Mouse (Mus musculus): Measurements from ENCODE around the gene Hsd17b10. TPM values are rescaled to one million over a fixed set of nuclear protein-coding genes. Genes with fewer than 3 reads are reported as not detected.

Gene Hsd17b10
- polyA plus RNA-seq, 1 experiment from 2014 or later = 136 TPM

GRCm38 (mm10) chrX:152052546-152052945 lies 50.9 kb downstream of the Hsd17b10 start:
- H3K27me3 ChIP-seq (ENCODE audit: control insufficient read depth, insufficient read depth, low read length) = no peaks in the 10 kb centered on the region
- no peak for TF ChIP-seq CTCF (IDR thresholded peaks at IDR 0.05; ENCODE audit: low read depth)
- no peak for TF ChIP-seq EP300 (optimal IDR thresholded peaks at IDR 0.05)
- 76% methylated on average over 3 of the region's 3 CpGs for WGBS
- H3K4me1 ChIP-seq (replicated peaks; ENCODE audit: control insufficient read depth, insufficient read depth) = no peaks in the 10 kb centered on the region
- no peak for ATAC-seq (ENCODE audit: low FRiP score, low TSS enrichment)
- no peak overlapping the region for H3K9ac ChIP-seq (ENCODE audit: low read length)
- no peaks in the 10 kb centered on the region for H3K9me3 ChIP-seq (ENCODE audit: control insufficient read depth, low read length)
- no peaks in the 10 kb centered on the region for H3K36me3 ChIP-seq (ENCODE audit: control insufficient read depth, insufficient read depth, low read length)
- no peak for DNase-seq (ENCODE audit: low spot score)
- H3K4me3 ChIP-seq (ENCODE audit: low read depth, low read length) = no peak overlapping the region
- H3K4me2 ChIP-seq (replicated peaks; ENCODE audit: low read depth) = no peak overlapping the region
- no peak overlapping the region for H3K27ac ChIP-seq (replicated peaks)

Other genes starting within 250 kb of the Hsd17b10 start
- gene Huwe1, start 201.0 kb upstream of the Hsd17b10 start, polyA plus RNA-seq (2015; fragmentation: Nextera tagmentation; extraction: Ambion mirVana) = 12.4 and 15.2 TPM in 2 replicates
- gene Ribc1, start 14.4 kb downstream of the Hsd17b10 start, polyA plus RNA-seq (2015; fragmentation: Nextera tagmentation; extraction: Ambion mirVana) = 1.4 and 1.7 TPM in 2 replicates
- 34.3 and 34.9 TPM in 2 replicates for gene Smc1a, start 14.6 kb downstream of the Hsd17b10 start, polyA plus RNA-seq (2015; fragmentation: Nextera tagmentation; extraction: Ambion mirVana)
- 3.6 TPM in 2 replicates for gene Iqsec2, start 142.4 kb downstream of the Hsd17b10 start, polyA plus RNA-seq (2015; fragmentation: Nextera tagmentation; extraction: Ambion mirVana)
- 13.8 and 15.4 TPM in 2 replicates for gene Kdm5c, start 231.2 kb downstream of the Hsd17b10 start, polyA plus RNA-seq (2015; fragmentation: Nextera tagmentation; extraction: Ambion mirVana)